Mouse (Mus musculus) myocyte (in vitro differentiated cells): ENCODE results near the gene Ceacam16.

Source experiments
- CEBPB ChIP-seq: IDR thresholded peaks from 2 replicates; pipeline ENCODE4 v1.6.1; 2011; ENCODE audit warnings: mild to moderate bottlenecking, moderate library complexity; ENCODE audit not compliant: poor library complexity, insufficient read depth, severe bottlenecking
- E2F4 ChIP-seq: IDR thresholded peaks from one replicate; pipeline ENCODE4 v1.6.1; 2011; ENCODE audit warnings: mild to moderate bottlenecking, control low read depth, moderate library complexity; ENCODE audit not compliant: insufficient read depth
- MAX ChIP-seq: IDR thresholded peaks from one replicate; pipeline ENCODE4 v1.6.1; 2011; ENCODE audit warnings: low read depth, mild to moderate bottlenecking, control low read depth
- MYOD1 ChIP-seq, 3 experiments: IDR thresholded peaks; one replicate each; pipeline ENCODE4 v1.6.1; 2011; ENCODE audit warnings: control low read depth in 2 of 3, low read depth in 2 of 3, mild to moderate bottlenecking in 2 of 3, moderate library complexity in 1 of 3; ENCODE audit not compliant: insufficient read length in 2 of 3, control insufficient read depth in 1 of 3
- POLR2A ChIP-seq: IDR thresholded peaks from one replicate; pipeline ENCODE4 v1.6.1; 2011; ENCODE audit warnings: low read depth, mild to moderate bottlenecking, control low read depth, moderate library complexity; ENCODE audit not compliant: insufficient read length
- POLR2AphosphoS2 ChIP-seq: IDR thresholded peaks from one replicate; pipeline ENCODE4 v1.6.1; 2011; ENCODE audit warnings: low read depth, control low read depth; ENCODE audit not compliant: insufficient read length
- REST ChIP-seq: IDR thresholded peaks from one replicate; pipeline ENCODE4 v1.6.1; 2011; ENCODE audit warnings: mild to moderate bottlenecking, control low read depth, moderate library complexity; ENCODE audit not compliant: insufficient read depth, insufficient read length
- TCF12 ChIP-seq: IDR thresholded peaks from one replicate; pipeline ENCODE4 v1.6.1; 2011; ENCODE audit warnings: mild to moderate bottlenecking, control low read depth; ENCODE audit not compliant: poor library complexity, insufficient read depth, severe bottlenecking
- USF1 ChIP-seq: IDR thresholded peaks from one replicate; pipeline ENCODE4 v1.6.1; 2011; ENCODE audit warnings: low read depth, mild to moderate bottlenecking, control low read depth, moderate library complexity

DNA sequence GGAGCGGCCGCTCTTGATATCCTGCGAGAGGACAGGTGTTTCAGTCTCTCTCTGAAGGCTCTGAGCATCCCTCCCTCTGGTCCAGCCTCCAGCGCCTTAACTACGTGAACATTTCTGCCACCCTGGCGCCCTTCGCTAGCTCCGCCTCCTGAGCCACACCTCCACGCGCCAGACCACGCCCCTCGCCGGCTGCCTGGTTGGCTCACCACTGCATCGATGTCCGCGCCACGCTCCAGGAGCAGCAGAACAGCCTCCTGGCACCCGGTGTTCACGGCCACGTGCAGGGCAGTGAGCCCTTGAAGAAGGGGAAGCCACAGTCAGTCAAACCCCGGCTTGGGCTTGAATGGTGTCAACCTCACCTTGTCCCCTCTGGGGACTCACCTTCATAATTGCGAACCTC lies 50.0 kb downstream of the Ceacam16 start:
- TF ChIP-seq POLR2A (no peak), TCF12 (no peak), MYOD1 (IDR thresholded peaks at IDR 0.05; ENCODE audit: control insufficient read depth in 1 of 3, insufficient read length in 2 of 3, low read depth in 2 of 3) (no peak), CEBPB (no peak), POLR2AphosphoS2 (no peak), REST (no peak), USF1 (no peak), E2F4 (no peak), MAX (no peak)
